Mouse (Mus musculus): ENCODE data around the gene Gtf2b. TPM values are rescaled to one million over a fixed set of nuclear protein-coding genes. Genes with fewer than 3 reads are reported as not detected.

Gene Gtf2b
- 45.5 TPM for polyA plus RNA-seq (2014; fragmentation: Illumina TruSeq; extraction: RNeasy Lipid Tissue Mini Kit (QIAGEN cat#74804); ENCODE audit: insufficient read depth, low read depth, low replicate concordance)

DNA sequence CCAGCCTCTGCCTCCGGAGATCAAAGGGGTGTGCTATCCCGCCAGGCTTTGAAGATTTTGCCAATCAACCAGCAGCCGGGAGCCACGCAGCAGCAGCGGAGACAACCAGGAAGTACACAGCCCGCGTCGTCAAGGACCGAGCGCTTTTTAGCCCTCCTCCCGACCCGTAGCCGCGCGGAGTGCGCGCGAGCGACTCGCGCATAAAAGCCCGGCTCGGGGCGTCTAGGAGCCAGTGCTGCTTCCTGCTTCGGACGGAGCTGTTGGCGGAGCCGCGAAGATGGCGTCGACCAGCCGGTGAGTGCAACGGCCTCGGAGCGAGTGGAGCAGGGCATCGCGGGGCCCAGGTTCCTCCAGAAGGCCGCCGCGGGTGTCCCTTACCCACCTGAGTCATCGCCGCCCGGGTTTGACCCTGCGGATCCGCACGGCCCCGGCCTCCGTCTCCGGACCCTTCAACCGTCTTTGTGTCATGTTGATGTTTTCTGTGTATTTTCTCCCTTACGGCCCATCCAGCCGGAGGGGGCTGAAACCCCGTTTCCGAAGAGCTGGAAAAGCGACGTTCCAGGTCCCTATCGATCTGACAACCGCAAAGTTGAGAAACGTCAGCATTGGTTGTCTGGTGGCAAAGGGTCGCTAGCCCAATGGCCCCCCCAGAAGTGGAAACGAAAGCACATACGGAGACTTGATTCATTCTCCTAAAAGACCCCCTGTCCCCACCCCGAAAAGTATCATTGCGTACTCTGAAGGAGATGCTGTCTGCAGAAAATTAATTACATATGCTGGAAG is at the start of gene Gtf2b:
Gene Gtf2b, plus strand, starts transcription at position 51 of the 783 bp plus-strand sequence.

Other genes with a start within 250 kb of the Gtf2b start
- gene Gbp7, start 234.7 kb upstream of the Gtf2b start, polyA plus RNA-seq (2014; fragmentation: Illumina TruSeq; extraction: RNeasy Lipid Tissue Mini Kit (QIAGEN cat#74804); ENCODE audit: insufficient read depth, low read depth, low replicate concordance): 6.5 TPM
- 18.9 TPM for gene Gbp3, start 205.0 kb upstream of the Gtf2b start, polyA plus RNA-seq (2014; fragmentation: Illumina TruSeq; extraction: RNeasy Lipid Tissue Mini Kit (QIAGEN cat#74804); ENCODE audit: insufficient read depth, low read depth, low replicate concordance)
- gene Gbp2b, start 170.2 kb upstream of the Gtf2b start, polyA plus RNA-seq (2014; fragmentation: Illumina TruSeq; extraction: RNeasy Lipid Tissue Mini Kit (QIAGEN cat#74804); ENCODE audit: insufficient read depth, low read depth, low replicate concordance): 0.33 TPM
- gene Gbp2, start 144.4 kb upstream of the Gtf2b start, polyA plus RNA-seq (2014; fragmentation: Illumina TruSeq; extraction: RNeasy Lipid Tissue Mini Kit (QIAGEN cat#74804); ENCODE audit: insufficient read depth, low read depth, low replicate concordance): 39.4 TPM
- gene Kyat3, start 64.0 kb upstream of the Gtf2b start, polyA plus RNA-seq (2014; fragmentation: Illumina TruSeq; extraction: RNeasy Lipid Tissue Mini Kit (QIAGEN cat#74804); ENCODE audit: insufficient read depth, low read depth, low replicate concordance): 6.1 TPM
- gene Pkn2, start 117.0 kb downstream of the Gtf2b start, polyA plus RNA-seq (2014; fragmentation: Illumina TruSeq; extraction: RNeasy Lipid Tissue Mini Kit (QIAGEN cat#74804); ENCODE audit: insufficient read depth, low read depth, low replicate concordance): 13.5 TPM